Mouse (Mus musculus) bone marrow macrophage, adult 2 months (primary cell): ENCODE data around the gene Zfp874a. TPM values are rescaled to one million over a fixed set of nuclear protein-coding genes. Genes with fewer than 3 reads are reported as not detected.

ENCODE experiments used
- polyA plus RNA-seq: library from polyadenylated mRNA; stranded (reverse); fragments of >200 nt; gene quantifications from 2 replicates; pipeline ENCODE4 v1.2.4, GENCODE M21; 2012; ENCODE audit not compliant: missing spikeins, insufficient read depth, insufficient read length

Gene Zfp874a
- polyA plus RNA-seq, 1 experiment, result 11.4 TPM

Other genes starting within 250 kb of the Zfp874a start
- gene Zfp458, start 173.2 kb downstream of the Zfp874a start, polyA plus RNA-seq, result 2.5 and 2.7 TPM in 2 replicates
- 0.84 TPM in 1 of 2 replicates, not detected in the other for gene Zfp457, start 145.1 kb downstream of the Zfp874a start, polyA plus RNA-seq
- 7.0 and 7.9 TPM in 2 replicates for gene Zfp595, start 119.1 kb downstream of the Zfp874a start, polyA plus RNA-seq
- gene Gm28044, start 91.1 kb downstream of the Zfp874a start, polyA plus RNA-seq, result not detected in 2 replicates
- 5.8 and 6.2 TPM in 2 replicates for gene Zfp953, start 91.0 kb downstream of the Zfp874a start, polyA plus RNA-seq
- gene Gm28041, start 75.9 kb downstream of the Zfp874a start, polyA plus RNA-seq, result 1.7 TPM in 1 of 2 replicates, not detected in the other
- 4.5 and 7.1 TPM in 2 replicates for gene Zfp456, start 75.8 kb downstream of the Zfp874a start, polyA plus RNA-seq
- gene Zfp429, start 51.8 kb downstream of the Zfp874a start, polyA plus RNA-seq, result 13.5 and 14.4 TPM in 2 replicates
- 0.16 TPM in 1 of 2 replicates, not detected in the other for gene Zfp459, start 30.2 kb downstream of the Zfp874a start, polyA plus RNA-seq
- 11.2 and 11.4 TPM in 2 replicates for gene Zfp874b, start 32.6 kb upstream of the Zfp874a start, polyA plus RNA-seq
- gene Zfp58, start 48.9 kb upstream of the Zfp874a start, polyA plus RNA-seq, result 6.1 and 8.0 TPM in 2 replicates
- gene Gm26965, start 74.5 kb upstream of the Zfp874a start, polyA plus RNA-seq, result not detected in 2 replicates
- 21.8 and 22.7 TPM in 2 replicates for gene Zfp87, start 74.6 kb upstream of the Zfp874a start, polyA plus RNA-seq
- 5.9 and 6.3 TPM in 2 replicates for gene Zfp748, start 102.2 kb upstream of the Zfp874a start, polyA plus RNA-seq
- gene Zfp729b, start 158.1 kb upstream of the Zfp874a start, polyA plus RNA-seq, result 9.5 and 10.8 TPM in 2 replicates
- 2.5 and 6.9 TPM in 2 replicates for gene Gm49345, start 186.1 kb upstream of the Zfp874a start, polyA plus RNA-seq
- 9.1 and 14.2 TPM in 2 replicates for gene Zfp729a, start 186.2 kb upstream of the Zfp874a start, polyA plus RNA-seq
- gene Zfp738, start 235.4 kb upstream of the Zfp874a start, polyA plus RNA-seq, result 9.4 and 12.7 TPM in 2 replicates